Mouse (Mus musculus): Measurements from ENCODE around the gene Tssc4.

DNA sequence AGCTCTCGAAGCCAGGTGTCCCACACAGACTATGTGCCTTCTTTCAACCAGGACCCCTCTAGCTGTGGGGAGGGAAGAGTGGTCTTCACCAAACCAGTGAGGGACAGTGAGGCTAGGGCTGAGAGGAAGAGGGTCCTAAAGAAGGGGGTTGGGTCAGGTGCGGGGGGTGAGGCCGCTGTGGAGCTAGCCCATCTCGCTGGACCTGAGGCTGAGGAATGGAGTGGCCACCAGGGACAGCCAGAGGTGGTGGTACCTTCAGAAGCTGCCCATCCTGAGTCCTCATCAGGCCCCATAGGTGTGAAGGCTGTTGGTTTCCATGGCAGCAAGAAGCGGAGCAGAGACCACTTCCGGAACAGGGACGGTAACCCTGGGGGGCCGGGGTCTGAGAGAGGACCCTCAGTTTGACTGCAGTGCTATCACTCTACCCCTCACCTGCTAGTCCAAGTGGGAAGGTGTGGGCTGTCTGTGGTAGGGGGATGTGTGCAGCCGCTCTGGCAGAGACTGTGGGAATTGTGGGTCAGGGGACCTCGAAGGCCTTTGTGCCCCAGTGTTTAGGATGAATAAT, 1.5 kb downstream of the Tssc4 start:
- TF ChIP-seq CTCF (IDR thresholded peaks at IDR 0.05) (no peak), POLR2A (IDR thresholded peaks at IDR 0.05; ENCODE audit: insufficient read depth, low read depth, low read length) (no peak)

Measured in heart, adult 2 months (tissue).